Mouse (Mus musculus) liver, postnatal 0 days (tissue): ENCODE measurements at regions not wholly inside any gene's neighbourhood (a gene's known extent, or its start where the extent isn't known, plus 50 kb on each side); places are given as distances from the start of the nearest gene placed in this dataset.

Source experiments
- CTCF ChIP-seq: sonication (generic); IDR thresholded peaks from 2 replicates; pipeline ENCODE4 v1.5.1; 2016; ENCODE audit warnings: antibody characterized with exemption, low read depth
- EP300 ChIP-seq: IDR thresholded peaks from 2 replicates; pipeline ENCODE4 v1.6.1; 2016; ENCODE audit warnings: antibody characterized with exemption, low read depth, mild to moderate bottlenecking

DNA sequence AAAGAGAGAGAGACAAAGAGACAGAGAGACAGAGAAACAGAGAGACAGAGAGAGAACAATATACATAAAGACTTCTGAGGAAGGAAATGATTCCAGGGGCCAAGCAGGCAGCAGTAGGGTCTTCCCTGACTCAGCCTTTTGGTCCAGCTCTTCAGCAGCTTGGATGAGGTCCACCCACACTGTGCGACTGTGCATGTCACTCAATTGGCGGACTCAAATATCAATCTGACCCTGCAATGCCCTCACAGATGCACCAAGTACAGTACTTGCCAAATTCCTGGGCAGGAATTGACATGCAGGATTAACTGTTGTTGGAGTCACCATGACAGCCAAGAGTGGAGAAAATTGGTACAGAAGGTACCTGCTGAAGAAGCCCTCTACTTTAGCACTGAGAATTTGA lies 229.8 kb downstream of the Glrx3 start:
- no peak for TF ChIP-seq CTCF
- no peak for TF ChIP-seq EP300
